Mouse (Mus musculus) neural tube, embryonic 11.5 days (tissue): ENCODE data around the gene Pdcd10. TPM values are rescaled to one million over a fixed set of nuclear protein-coding genes. Genes with fewer than 3 reads are reported as not detected.

Experiments
- ATAC-seq: fragments of 200-750 bp; cut with Nextera tagmentation; 2 replicates; pipeline ENCODE4 v1.8.0; 2017; ENCODE audit warnings: moderate number of reproducible peaks, mild to moderate bottlenecking, moderate TSS enrichment, moderate library complexity; ENCODE audit not compliant: insufficient read depth, low FRiP score, low TSS enrichment
- DNase-seq: peaks from one replicate; pipeline ENCODE4 v3.0.0-alpha.2; 2015; ENCODE audit warnings: low spot score
- H3K27ac ChIP-seq: fragments of 300-500 bp; sonication (generic); 2 replicates; pipeline ENCODE4 v1.5.1; 2014; ENCODE audit warnings: low read depth, mild to moderate bottlenecking, low read length
- H3K27me3 ChIP-seq: fragments of 300-500 bp; sonication (generic); 2 replicates; pipeline ENCODE4 v1.6.1; 2014; ENCODE audit warnings: mild to moderate bottlenecking, low read length, mixed read lengths; ENCODE audit not compliant: control insufficient read depth, insufficient read depth
- H3K36me3 ChIP-seq: fragments of 300-500 bp; sonication (generic); 2 replicates; pipeline ENCODE4 v1.6.1; 2014; ENCODE audit warnings: mild to moderate bottlenecking, low read length, moderate library complexity, mixed read lengths; ENCODE audit not compliant: control insufficient read depth, insufficient read depth
- H3K4me1 ChIP-seq: fragments of 300-500 bp; sonication (generic); 2 replicates; pipeline ENCODE4 v1.6.1; 2014; ENCODE audit warnings: low read length, mixed read lengths; ENCODE audit not compliant: control insufficient read depth, insufficient read depth
- H3K4me2 ChIP-seq: fragments of 300-500 bp; sonication (generic); 2 replicates; pipeline ENCODE4 v1.6.1; 2014; ENCODE audit warnings: low read depth, mild to moderate bottlenecking, moderate library complexity
- H3K4me3 ChIP-seq: fragments of 300-500 bp; sonication (generic); 2 replicates; pipeline ENCODE4 v1.5.1; 2014; ENCODE audit warnings: low read depth, low read length
- H3K9ac ChIP-seq: fragments of 300-500 bp; sonication (generic); 2 replicates; pipeline ENCODE4 v1.6.1; 2014; ENCODE audit warnings: mild to moderate bottlenecking, low read length
- H3K9me3 ChIP-seq: fragments of 300-500 bp; sonication (generic); 2 replicates; pipeline ENCODE4 v1.6.1; 2016; ENCODE audit warnings: low read length; ENCODE audit not compliant: control insufficient read depth
- WGBS: fragments of 180-500 bp; shearing (Covaris S2); extraction: QIAGEN DNeasy Blood & Tissue Kit; methylation state at CpG from one replicate; pipeline ENCODE4 v1.1.7; 2014; 5-methylcytosine and 5-hydroxymethylcytosine counted together
- polyA plus RNA-seq: library from polyadenylated mRNA; unstranded; fragments of >200 nt; fragmentation: Nextera tagmentation; extraction: Ambion mirVana; gene quantifications from 2 replicates; pipeline ENCODE4 v1.2.1, GENCODE M21; 2014

Pdcd10 gene
- polyA plus RNA-seq, 1 experiment from 2014 or later = 86.3 TPM

DNA sequence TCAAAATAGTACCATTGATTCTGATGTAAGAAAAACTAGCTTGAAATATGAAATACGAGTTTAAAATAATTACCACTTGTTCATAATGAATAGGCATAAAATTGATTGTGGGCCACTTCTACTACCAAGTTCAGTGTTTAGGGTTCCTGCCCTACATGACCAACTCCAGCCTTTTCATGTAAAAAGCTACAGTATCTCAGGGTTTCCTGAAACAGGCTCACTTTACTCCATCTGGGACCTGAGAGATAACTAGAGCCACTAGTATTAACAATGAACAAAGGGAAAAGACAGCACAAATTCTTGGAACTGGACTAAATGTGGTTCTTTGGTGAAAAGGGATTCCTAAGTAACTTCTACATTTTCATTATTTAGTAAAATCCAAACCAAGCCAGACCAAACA, 12.4 kb downstream of the Pdcd10 start:
- WGBS = 89% methylated on average over 1 of the region's 1 CpGs
- H3K27ac ChIP-seq = no peak overlapping the region
- no peaks in the 10 kb centered on the region for H3K9me3 ChIP-seq
- no peaks in the 10 kb centered on the region for H3K27me3 ChIP-seq
- DNase-seq = no peak
- no peak for ATAC-seq
- H3K36me3 ChIP-seq = no peaks in the 10 kb centered on the region
- H3K4me2 ChIP-seq = no peak overlapping the region
- no peaks in the 10 kb centered on the region for H3K4me1 ChIP-seq
- no peak overlapping the region for H3K9ac ChIP-seq
- no peak overlapping the region for H3K4me3 ChIP-seq

DNA sequence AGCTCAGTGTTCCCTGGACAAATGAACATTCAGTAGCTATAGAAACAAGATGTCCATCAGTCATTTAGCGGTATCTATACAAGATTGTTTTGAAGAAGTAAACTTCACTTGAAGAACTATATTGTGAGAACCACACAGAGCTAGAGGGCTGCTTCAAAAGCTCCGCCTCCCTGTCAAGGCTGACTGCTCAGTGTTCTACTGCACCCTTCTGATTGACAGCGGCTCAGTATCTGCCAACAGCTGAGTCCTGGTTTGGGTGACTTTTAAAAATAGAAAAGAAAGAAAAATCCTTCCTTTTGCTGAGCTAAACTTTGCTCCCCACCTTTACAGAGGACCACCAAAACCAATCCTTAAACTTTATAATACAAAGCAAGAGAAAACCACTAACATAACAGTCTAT, 13.8 kb downstream of the Pdcd10 start:
- Histone ChIP-seq H3K27ac (no peak overlapping the region), H3K27me3 (no peaks in the 10 kb centered on the region), H3K4me1 (no peaks in the 10 kb centered on the region), H3K9me3 (no peaks in the 10 kb centered on the region), H3K4me2 (no peak overlapping the region), H3K4me3 (no peak overlapping the region), H3K36me3 (no peaks in the 10 kb centered on the region), H3K9ac (no peak overlapping the region)
- ATAC-seq (no peak), DNase-seq (no peak)
- WGBS = 97% methylated on average over 3 of the region's 3 CpGs

DNA sequence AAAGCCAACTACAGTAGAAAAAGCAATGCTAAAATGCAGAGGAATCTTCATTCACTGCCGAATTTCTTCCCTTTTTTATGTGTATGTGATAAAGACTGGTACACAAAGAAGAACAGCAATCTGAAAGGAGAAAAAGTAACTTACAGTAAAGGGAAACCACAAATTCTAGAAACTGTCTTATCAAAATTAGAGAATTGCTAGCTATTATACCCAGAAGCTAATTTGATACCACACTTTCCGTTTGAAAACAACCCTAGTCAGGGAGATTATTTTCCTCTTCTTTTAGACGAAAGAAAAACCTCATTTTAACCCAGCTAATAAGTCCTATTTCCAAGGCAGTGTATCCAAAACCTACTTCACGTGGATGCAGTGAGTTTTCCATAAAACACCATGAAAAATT, 15.4 kb downstream of the Pdcd10 start:
- no peak overlapping the region for H3K27ac ChIP-seq
- ATAC-seq = no peak
- H3K4me2 ChIP-seq = no peak overlapping the region
- H3K27me3 ChIP-seq = no peaks in the 10 kb centered on the region
- H3K4me3 ChIP-seq = no peak overlapping the region
- no peak for DNase-seq
- H3K4me1 ChIP-seq = no peaks in the 10 kb centered on the region
- H3K9me3 ChIP-seq = no peaks in the 10 kb centered on the region
- H3K36me3 ChIP-seq = no peaks in the 10 kb centered on the region
- H3K9ac ChIP-seq = no peak overlapping the region
- WGBS = 92% methylated on average over 4 of the region's 4 CpGs

DNA sequence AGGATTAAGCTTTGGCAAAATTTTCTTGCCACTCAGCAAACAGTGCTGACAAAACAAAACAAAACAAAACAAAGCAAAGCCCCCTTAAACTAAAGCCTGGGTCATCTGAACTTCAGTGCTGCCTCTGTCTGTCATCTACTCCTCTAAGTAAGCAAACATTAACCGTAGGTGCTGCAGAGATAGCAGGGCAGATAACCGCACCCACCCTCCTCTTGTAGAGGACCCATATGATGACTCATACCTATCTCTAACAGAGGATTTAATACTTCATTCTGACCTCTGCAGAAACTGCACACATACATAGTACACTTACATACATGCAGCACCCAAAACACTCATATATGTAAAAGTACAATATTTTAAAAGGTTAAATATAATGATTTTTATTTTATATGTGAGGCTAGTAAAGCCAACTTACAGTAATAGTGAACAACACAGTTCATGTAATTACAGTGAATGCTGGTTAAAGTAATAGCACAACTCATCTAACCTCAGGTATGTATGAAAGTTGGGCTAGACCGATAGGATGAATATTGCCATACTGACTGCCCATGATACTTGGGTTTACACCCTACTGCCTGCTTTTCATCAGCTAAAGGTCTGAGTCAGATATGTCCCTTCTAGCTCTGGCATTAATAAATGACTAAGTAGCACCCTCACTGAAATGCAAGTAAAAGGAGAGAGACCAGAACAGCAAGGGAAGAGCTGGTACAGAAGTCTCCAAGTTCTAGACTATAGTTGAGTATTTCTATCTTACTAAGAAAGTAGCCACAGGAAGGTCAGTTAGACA, 22.4 kb downstream of the Pdcd10 start:
- no peak overlapping the region for H3K9ac ChIP-seq
- H3K27ac ChIP-seq = no peak overlapping the region
- no peak overlapping the region for H3K4me2 ChIP-seq
- no peak for DNase-seq
- H3K27me3 ChIP-seq = no peaks in the 10 kb centered on the region
- no peaks in the 10 kb centered on the region for H3K9me3 ChIP-seq
- no peak for ATAC-seq
- no peak overlapping the region for H3K4me3 ChIP-seq
- H3K36me3 ChIP-seq = no peaks in the 10 kb centered on the region
- no peaks in the 10 kb centered on the region for H3K4me1 ChIP-seq
- WGBS = 93% methylated on average over 3 of the region's 3 CpGs

DNA sequence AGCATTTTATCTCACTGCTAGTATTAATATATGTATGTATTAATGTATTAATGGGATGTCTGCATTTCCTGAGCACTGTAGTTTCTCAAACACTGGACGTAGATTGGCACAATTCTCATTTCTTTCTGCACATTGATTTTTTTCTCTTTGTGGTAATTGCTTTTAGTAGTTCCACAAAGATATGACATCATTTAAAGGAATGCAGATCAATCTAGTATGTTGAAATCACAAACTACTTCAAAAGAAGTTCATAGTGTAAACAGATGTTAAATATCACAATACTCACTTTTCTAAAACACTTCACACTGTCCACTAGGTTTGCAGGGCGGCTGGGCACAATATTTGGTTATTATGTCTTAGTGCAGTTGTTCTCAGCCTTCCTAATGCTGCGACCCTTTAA, 25.6 kb downstream of the Pdcd10 start:
- ATAC-seq (no peak), DNase-seq (no peak)
- Histone ChIP-seq H3K27ac (no peak overlapping the region), H3K4me2 (no peak overlapping the region), H3K9ac (no peak overlapping the region), H3K36me3 (no peaks in the 10 kb centered on the region), H3K27me3 (no peaks in the 10 kb centered on the region), H3K9me3 (no peaks in the 10 kb centered on the region), H3K4me1 (no peaks in the 10 kb centered on the region), H3K4me3 (no peak overlapping the region)
- 94% methylated on average over 3 of the region's 3 CpGs for WGBS

DNA sequence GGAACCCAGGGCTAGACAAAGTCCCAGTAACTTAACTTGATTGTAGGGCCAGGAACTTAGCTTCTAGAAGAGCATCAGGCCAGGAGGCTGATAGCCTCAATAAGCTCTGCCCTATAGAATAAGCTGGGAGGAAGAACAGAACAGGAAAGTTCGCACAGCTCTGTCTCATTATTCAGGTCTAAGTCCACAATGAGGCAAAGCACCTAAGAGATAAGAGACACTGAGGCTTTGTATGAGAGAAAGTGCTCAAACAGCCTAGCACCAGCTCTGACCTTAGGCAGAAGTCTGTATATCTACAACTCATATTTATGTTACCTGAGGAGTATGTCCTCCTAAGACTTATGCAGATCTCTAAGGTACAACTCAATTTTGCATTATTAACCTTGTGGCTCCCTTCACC, 34.1 kb downstream of the Pdcd10 start:
- Histone ChIP-seq H3K4me2 (no peak overlapping the region), H3K9me3 (no peaks in the 10 kb centered on the region), H3K4me3 (no peak overlapping the region), H3K36me3 (no peaks in the 10 kb centered on the region), H3K27me3 (no peaks in the 10 kb centered on the region), H3K27ac (no peak overlapping the region), H3K9ac (no peak overlapping the region), H3K4me1 (no peaks in the 10 kb centered on the region)
- ATAC-seq (no peak), DNase-seq (no peak)
- 96% methylated on average over 1 of the region's 1 CpGs for WGBS

DNA sequence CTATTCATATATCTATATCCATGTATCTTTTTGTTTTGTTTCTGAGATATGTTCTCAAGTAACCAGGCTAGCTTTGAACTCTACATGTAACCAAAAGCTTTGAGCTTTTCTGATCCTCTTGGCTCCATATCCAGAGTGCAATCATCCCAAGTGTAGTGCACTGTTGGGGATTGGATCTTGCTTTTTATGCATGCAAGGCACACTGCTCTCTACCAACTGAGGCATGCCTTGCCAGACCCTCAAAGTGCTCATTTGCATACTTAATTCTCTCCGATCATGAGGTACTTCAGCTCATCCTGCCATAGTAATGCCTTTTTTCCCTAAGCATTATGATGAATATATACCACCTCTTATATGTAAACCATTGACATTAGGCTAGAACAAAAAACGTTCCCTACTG, 35.3 kb downstream of the Pdcd10 start:
- H3K4me3 ChIP-seq = no peak overlapping the region
- H3K9me3 ChIP-seq = no peaks in the 10 kb centered on the region
- no peaks in the 10 kb centered on the region for H3K27me3 ChIP-seq
- WGBS = 87% methylated on average over 2 of the region's 2 CpGs
- ATAC-seq (no peak), DNase-seq (no peak)
- H3K36me3 ChIP-seq = no peaks in the 10 kb centered on the region
- H3K4me2 ChIP-seq = no peak overlapping the region
- no peaks in the 10 kb centered on the region for H3K4me1 ChIP-seq
- H3K27ac ChIP-seq = no peak overlapping the region
- H3K9ac ChIP-seq = no peak overlapping the region

DNA sequence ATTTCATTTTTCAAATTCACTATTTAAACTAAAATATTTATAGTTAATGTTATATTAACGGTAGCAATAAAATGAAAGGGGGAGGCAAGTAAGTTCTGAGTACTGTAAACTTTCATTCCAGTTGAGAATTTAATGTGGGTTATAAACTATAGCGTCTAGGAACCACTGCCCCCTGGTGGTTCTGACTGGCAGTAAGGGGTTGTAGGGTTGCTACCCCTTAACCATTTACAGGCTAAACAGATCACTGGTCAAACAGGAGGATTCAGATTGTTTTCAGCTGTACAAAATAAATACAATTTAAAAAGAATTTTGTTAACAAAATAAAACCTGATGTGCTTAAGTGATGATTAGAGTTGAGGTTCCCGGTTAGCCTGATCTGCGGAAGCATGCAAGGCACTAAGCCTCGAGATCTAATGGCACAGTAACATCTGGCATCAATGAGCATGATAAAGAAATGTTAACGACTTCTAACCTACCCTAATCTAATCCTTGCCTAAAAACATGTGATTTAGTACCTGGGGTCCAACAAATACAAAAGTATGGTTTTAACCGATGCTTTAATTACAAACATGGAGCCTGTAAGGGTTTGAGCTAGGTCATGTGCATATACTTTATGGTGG, 38.9 kb downstream of the Pdcd10 start:
- peak; percentile 58; the same call in 1 of the 2 replicates for ATAC-seq
- Histone ChIP-seq H3K36me3 (0 out of 2 replicates have a peak, but pooled peaks cover 2% of the 10 kb centered on the region), H3K4me3 (no peak overlapping the region), H3K27ac (no peak overlapping the region), H3K9ac (no peak overlapping the region), H3K27me3 (no peaks in the 10 kb centered on the region), H3K4me2 (no peak overlapping the region), H3K9me3 (no peaks in the 10 kb centered on the region), H3K4me1 (no peaks in the 10 kb centered on the region)
- peak; percentile 17 for DNase-seq
- WGBS = 82% methylated on average over 7 of the region's 7 CpGs
